Mouse (Mus musculus): ENCODE measurements around the gene 4930544D05Rik. TPM values are rescaled to one million over a fixed set of nuclear protein-coding genes. Genes with fewer than 3 reads are reported as not detected.

4930544D05Rik gene
- total RNA-seq, 1 experiment from 2014 or later: not detected

DNA sequence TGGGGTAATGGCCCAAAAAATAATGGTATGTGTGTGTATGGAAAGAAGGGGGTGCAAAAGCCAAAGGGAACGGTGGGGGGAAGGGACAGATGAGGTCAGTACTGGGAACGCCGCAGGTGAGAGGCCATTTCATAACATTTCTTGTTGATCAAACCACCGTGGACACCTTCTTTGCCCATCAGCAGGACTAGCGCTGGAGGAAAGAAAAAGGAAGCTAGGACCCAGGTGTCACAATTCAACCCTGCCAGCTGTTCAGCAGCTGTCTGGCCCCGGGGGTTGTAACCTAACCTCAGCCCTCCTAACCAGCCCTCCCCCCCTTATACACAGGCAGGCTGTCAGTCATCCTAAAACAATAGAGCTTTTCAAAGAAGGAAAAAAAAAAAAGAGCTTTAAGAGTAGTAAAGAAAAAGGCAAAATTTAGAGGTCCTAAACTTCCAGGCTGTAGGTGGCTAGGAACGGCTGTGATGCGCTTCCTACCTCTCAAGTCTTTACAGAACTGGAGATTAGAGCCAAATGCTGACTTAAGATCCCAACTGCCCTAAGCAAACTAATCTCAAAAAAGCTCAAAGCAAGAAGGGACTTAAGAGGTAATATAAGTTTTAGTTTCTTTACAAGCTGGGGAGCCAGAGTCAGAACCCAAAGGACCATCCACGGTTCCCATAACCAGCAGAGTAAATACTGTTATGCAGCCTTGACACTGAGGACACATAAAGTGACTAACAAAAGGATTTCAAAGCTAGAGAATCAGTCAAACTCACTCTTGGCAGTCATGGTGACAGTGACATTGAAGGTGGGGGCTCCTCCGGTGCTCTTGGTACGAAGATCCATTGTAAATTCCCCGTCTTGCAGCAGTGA is 36.6 kb downstream of the 4930544D05Rik start:
- no peak for ATAC-seq (ENCODE audit: extremely low read depth, insufficient number of reproducible peaks, low FRiP score, poor library complexity, severe bottlenecking)

- peak; percentile 14; the same call in 1 of the 2 replicates for ATAC-seq (ENCODE audit: extremely low read depth, insufficient number of reproducible peaks, low FRiP score, poor library complexity, severe bottlenecking)
Measured at GRCm38 (mm10) chr11:70652884-70653344, 37.3 kb downstream of the 4930544D05Rik start.

DNA sequence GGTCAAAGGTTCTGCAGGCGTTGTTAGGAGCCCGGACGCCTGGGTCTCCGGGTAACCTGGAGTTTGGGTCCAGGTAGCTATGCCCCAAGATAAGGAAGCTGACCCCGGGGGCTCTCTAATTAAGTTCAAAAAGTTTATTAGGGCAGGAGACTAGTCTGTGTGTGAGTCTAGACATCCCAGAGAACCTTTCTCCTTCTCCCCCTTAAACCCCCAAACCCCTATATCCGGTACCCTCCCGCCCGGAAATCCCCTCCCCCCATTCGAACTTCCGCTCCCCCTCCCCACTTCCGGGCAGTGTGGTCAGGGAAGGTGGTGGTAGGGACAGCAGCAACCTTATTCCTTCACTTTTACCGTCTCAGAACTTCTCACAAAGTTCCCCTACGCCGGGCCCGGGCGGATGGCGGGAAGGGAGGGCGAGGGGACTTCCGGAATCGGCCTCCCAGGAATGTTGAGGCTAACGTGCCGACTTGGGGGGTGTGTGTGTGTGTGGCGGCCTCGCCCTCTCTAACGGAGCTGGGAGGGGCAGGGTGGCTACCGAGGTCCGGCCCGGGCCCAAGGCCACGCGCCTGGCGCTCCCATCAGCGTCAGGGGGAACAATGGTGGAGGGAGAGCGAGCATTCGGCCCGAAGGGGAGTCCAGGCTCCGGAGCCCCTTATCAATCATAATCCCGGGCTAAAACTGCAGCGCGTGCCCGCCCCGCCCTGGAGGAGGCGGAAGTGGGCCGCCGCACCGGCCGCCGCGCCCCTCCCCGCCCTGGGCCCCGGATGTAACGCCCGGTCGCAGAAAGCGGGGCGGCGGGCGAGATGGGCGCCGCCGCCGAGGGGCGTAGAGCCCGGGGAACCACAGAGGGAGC is 37.9 kb downstream of the 4930544D05Rik start:
- ATAC-seq (ENCODE audit: extremely low read depth, insufficient number of reproducible peaks, low FRiP score, poor library complexity, severe bottlenecking): no peak

DNA sequence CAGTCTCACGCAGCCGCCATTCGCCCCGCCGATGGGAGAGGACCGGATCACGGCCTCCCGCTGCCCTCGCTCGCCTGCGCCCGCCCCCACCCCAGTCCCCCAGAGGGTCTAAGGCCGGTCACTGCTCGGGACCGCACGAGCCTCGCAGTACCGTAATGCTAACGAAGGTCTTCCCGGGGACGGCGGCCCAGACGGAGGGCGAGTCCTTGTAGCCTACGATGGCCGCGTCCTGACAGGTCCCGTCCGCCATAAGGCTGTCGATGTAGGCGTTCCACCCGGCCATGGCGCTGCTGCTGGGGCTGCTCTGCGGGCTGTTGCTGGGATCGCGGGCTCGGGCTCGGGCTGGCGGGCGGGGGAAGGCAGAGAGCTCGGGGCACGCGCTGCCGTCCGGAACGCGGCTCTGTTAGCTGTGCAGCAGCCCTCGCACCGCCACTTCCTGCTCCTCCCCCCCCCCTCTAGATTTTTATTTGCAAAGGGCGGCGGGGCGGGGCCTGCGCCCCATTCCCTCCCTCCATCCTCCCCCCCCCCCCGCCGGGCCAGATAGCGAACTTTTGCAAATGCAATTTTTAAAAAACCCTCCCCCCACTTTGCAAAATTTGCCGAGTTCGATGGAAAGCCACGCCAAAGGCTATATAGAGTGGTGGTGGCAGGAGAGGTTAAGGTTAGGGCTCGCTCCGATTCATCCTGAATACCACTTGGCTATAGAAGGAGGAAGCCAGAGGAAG is 38.7 kb downstream of the 4930544D05Rik start, which contains the start of gene Pfn1:
Gene Pfn1 (minus strand): TSS at position 447 of the 725 bp plus-strand sequence.
- peak; percentile 55 for ATAC-seq (ENCODE audit: extremely low read depth, insufficient number of reproducible peaks, low FRiP score, poor library complexity, severe bottlenecking)

DNA sequence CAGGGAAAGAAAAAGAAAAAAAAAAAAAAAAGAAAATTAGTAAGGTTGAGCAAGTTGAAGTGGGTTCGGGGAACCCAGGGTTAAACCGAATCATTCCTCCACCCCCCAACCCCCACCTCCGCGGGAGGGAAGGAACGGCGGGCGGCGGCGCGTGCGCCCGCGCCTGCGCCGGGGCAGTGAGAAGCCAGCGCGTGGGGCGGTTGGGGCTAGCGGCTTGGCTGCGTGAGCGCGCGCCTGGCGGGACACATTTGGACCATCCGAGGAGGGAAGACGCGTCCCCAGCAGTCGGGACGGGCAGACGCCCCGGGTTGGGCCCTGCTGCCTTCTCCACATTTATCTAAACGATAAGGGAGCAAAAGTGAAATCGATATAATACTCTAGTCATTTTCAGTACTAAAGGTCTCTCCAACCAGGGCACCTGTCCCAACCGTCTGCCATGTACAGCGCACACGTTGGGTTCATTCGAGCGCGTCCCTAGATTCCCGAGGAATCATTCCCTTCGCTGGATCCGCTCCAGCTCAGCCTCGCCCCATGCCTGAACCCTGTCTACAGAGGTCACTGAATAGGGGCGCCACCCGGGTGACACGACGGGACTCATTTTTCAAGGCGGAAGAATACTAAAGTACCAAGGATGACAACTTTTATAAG is 39.4 kb downstream of the 4930544D05Rik start:
- no peak for ATAC-seq (ENCODE audit: extremely low read depth, insufficient number of reproducible peaks, low FRiP score, poor library complexity, severe bottlenecking)

- no peak for ATAC-seq (ENCODE audit: extremely low read depth, insufficient number of reproducible peaks, low FRiP score, poor library complexity, severe bottlenecking)
Measured at GRCm38 (mm10) chr11:70655571-70656455, 40.2 kb downstream of the 4930544D05Rik start.

DNA sequence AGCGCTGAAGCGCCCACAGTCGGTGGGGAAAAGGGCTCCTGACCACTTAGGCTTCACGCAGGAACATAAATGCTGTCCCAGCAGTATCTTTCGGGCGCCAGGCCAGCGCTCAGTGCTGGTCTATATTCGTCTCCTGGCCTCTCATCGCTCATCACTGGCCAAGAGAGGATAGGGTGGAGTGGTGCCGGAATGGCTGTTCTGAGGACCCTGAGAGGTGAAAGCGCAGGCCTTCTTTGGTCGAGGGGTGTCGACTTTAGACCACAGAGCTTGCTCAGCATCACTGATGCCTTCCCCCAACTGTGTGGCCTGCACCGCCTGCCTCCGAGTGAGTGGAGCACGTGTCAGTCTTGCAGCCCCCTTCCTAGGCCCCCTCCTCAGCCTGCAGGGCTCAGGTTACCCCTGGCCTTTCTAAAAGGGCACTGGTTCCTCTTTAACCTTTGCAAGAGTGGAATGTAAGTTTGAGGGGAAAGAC is 40.8 kb downstream of the 4930544D05Rik start:
- ATAC-seq (ENCODE audit: extremely low read depth, insufficient number of reproducible peaks, low FRiP score, poor library complexity, severe bottlenecking): no peak

- ATAC-seq (ENCODE audit: extremely low read depth, insufficient number of reproducible peaks, low FRiP score, poor library complexity, severe bottlenecking): no peak
Measured at GRCm38 (mm10) chr11:70656964-70657363, 41.3 kb downstream of the 4930544D05Rik start, which contains the start of gene Eno3. Gene Eno3, plus strand, starts transcription at chr11:70657202.

DNA sequence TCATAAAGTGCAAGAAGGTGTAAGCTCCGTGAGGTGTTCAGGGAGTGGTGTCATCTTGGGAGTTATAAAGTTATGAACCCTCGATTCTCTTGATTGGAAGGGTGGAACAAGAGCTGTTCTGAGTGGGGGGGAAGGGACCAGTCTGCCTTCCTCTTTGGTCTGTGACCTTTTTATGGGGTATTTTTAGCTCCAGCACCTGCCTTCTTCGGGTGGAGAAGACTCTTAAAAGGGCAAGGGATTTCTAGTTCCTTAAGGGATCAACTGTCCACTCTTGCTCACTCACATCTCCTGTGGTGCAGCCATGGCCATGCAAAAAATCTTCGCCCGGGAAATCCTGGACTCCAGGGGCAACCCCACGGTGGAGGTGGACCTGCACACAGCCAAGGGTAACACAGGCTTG is 41.9 kb downstream of the 4930544D05Rik start:
- no peak for ATAC-seq (ENCODE audit: extremely low read depth, insufficient number of reproducible peaks, low FRiP score, poor library complexity, severe bottlenecking)

DNA sequence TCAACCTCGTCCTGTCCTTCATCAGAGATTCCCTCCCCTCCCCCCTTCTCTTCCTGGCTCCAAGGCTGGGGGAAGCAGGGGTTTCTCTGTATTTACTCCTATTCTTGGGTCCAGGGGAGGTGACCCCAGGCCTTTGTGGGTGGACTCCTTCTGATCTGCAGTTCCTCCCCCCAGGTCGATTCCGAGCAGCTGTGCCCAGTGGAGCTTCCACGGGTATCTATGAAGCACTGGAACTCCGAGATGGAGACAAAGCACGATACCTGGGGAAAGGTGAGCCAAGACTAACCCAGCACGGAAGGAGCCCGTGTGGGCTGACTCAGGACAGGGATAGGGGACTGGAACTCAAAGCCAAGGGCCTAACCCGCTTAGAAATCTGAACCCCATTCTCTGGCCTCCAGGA is 42.3 kb downstream of the 4930544D05Rik start:
- ATAC-seq (ENCODE audit: extremely low read depth, insufficient number of reproducible peaks, low FRiP score, poor library complexity, severe bottlenecking): no peak

- no peak for ATAC-seq (ENCODE audit: extremely low read depth, insufficient number of reproducible peaks, low FRiP score, poor library complexity, severe bottlenecking)
Measured at GRCm38 (mm10) chr11:70658521-70658920, 42.9 kb downstream of the 4930544D05Rik start.

- no peak for ATAC-seq (ENCODE audit: extremely low read depth, insufficient number of reproducible peaks, low FRiP score, poor library complexity, severe bottlenecking)
Measured at GRCm38 (mm10) chr11:70658942-70659341, 43.3 kb downstream of the 4930544D05Rik start.

- no peak for ATAC-seq (ENCODE audit: extremely low read depth, insufficient number of reproducible peaks, low FRiP score, poor library complexity, severe bottlenecking)
Measured at GRCm38 (mm10) chr11:70660571-70660970, 44.9 kb downstream of the 4930544D05Rik start.

DNA sequence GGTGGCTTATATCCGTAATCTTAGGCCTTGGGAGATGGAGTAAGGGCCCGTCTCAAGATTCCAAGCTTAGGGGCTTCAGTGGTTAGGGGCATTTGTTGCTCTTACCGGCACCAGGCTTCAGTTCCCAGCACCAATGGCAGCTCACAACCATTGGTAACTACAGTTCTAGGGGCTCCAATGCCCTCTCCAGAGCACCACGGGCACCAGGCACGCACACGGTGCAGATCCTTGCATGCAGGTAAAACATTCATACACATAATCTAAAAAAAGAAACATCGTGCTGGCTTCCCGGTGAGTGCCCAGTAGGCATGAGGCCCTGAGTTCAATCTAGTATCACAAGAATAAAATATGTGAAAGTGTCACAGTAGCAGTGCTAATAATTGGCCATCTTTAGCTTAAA is 47.5 kb downstream of the 4930544D05Rik start:
- ATAC-seq (ENCODE audit: extremely low read depth, insufficient number of reproducible peaks, low FRiP score, poor library complexity, severe bottlenecking): no peak

DNA sequence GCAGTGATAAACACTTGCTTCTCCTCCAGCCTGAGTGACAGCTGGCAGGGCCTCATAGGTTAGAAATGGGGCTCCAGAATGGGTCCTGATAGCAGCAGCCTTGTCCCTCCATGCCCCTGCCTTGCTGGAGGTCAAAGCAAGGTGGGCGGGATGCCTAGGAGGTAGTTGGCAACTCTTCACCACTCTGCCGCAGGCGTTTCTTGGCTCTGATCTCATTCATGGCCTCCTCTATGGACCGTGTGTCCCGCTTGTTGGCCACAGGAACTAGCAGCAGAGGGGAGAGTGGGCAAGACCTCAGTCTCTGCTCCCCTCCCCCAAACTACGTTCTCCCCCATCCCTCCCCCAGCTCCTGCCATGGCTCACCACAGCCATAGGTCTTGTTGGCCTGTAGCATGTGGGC is 48.3 kb downstream of the 4930544D05Rik start:
- ATAC-seq (ENCODE audit: extremely low read depth, insufficient number of reproducible peaks, low FRiP score, poor library complexity, severe bottlenecking): no peak

DNA sequence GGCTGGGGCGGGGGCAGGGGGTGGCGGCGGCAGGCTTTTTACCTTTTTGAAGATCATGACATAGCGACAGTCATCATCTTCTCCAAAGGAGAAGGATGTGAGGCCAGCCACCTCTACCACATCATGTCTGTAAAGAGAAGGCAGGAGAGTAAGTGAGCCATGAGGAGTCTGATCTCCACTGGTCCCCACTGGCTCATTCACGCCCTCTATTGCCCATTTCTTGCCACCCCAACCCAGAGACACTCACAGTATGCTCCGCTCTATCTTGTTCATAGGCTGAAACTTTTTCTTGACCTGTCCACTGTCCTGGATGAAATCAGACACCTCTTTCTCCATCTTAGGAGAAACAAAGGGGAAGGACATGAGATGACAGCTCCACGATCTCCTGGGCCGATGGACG is 49.1 kb downstream of the 4930544D05Rik start:
- ATAC-seq (ENCODE audit: extremely low read depth, insufficient number of reproducible peaks, low FRiP score, poor library complexity, severe bottlenecking): no peak
